Mouse (Mus musculus) ES-Bruce4 (cell line): ENCODE measurements at regions not wholly inside any gene's neighbourhood (a gene's known extent, or its start where the extent isn't known, plus 50 kb on each side); places are given as distances from the start of the nearest gene placed in this dataset.

Source experiments
- CTCF ChIP-seq: IDR thresholded peaks from one replicate; pipeline ENCODE4 v1.8.1; 2011; ENCODE audit warnings: low read depth, low read length
- EP300 ChIP-seq: IDR thresholded peaks from 2 replicates; pipeline ENCODE4 v1.6.1; 2011; ENCODE audit warnings: low read depth, low read length; ENCODE audit not compliant: insufficient read depth
- POLR2A ChIP-seq: IDR thresholded peaks from one replicate; pipeline ENCODE4 v1.8.1; 2011; ENCODE audit warnings: low read length; ENCODE audit not compliant: insufficient read depth

DNA sequence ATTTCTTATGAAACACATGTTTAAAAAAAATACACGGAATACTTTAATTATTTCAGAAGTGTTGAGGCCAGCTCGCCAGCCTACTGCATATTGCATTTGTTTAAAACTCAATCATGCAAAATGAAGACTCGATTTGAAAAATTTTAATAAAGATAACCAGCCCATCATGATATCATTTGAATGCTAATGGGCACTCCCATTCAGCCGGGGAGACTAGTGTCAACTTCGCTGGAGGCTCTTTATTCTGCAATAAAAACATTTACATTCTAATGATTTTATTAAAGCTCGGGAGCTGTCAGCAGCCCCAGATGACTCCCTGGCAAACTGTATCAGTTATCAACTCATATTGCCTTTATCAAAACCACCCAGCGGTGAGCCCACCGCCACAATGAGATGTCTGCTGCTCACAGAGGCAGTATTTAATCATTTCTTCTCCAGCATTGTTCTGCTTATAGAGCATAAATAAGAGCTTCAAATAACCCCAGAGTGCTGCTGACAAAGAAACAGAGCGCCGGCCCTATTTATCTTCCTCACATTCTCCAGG, 287.4 kb downstream of the Irx1 start:
- TF ChIP-seq POLR2A: no peak
- no peak for TF ChIP-seq CTCF
- no peak for TF ChIP-seq EP300
